Mouse (Mus musculus) heart, adult 11 months (tissue): ENCODE measurements around the gene Apoc2.

ENCODE experiments used
- DNase-seq: peaks from one replicate; pipeline ENCODE4 v3.0.0; 2022

Gene Apoc2

GRCm38 (mm10) chr7:19676662-19677061, 1.1 kb downstream of the Apoc2 start:
- peak; percentile 87 for DNase-seq

GRCm38 (mm10) chr7:19675824-19676223, 1.9 kb downstream of the Apoc2 start:
- peak; percentile 89 for DNase-seq

- peak; percentile 91 for DNase-seq
These were observed 4.5 kb downstream of the Apoc2 start for GRCm38 (mm10) chr7:19673083-19673699.

- DNase-seq: peak; percentile 91
These were observed 6.2 kb downstream of the Apoc2 start for GRCm38 (mm10) chr7:19671511-19671910.

- DNase-seq: peak; percentile 99
These were observed 8.6 kb downstream of the Apoc2 start for GRCm38 (mm10) chr7:19668947-19669721.

- peak; percentile 90 for DNase-seq
These were observed 10.3 kb downstream of the Apoc2 start for GRCm38 (mm10) chr7:19667434-19667833.

GRCm38 (mm10) chr7:19666750-19667149, 11.0 kb downstream of the Apoc2 start:
- DNase-seq: no peak

- DNase-seq: peak; percentile 99
These were observed 12.5 kb downstream of the Apoc2 start, which contains the start of gene Clptm1 for GRCm38 (mm10) chr7:19664955-19665841. Clptm1 (minus strand) TSS chr7:19665033.

GRCm38 (mm10) chr7:19664455-19664954, 13.2 kb downstream of the Apoc2 start:
- DNase-seq: no peak

GRCm38 (mm10) chr7:19663940-19664339, 13.8 kb downstream of the Apoc2 start:
- peak; percentile 91 for DNase-seq

GRCm38 (mm10) chr7:19652614-19653013, 25.1 kb downstream of the Apoc2 start:
- peak; percentile 98 for DNase-seq

GRCm38 (mm10) chr7:19651063-19651786, 26.5 kb downstream of the Apoc2 start:
- no peak for DNase-seq

GRCm38 (mm10) chr7:19641223-19641622, 36.5 kb downstream of the Apoc2 start:
- no peak for DNase-seq

- DNase-seq: peak; percentile 93
These were observed 42.5 kb downstream of the Apoc2 start for GRCm38 (mm10) chr7:19635074-19635827.

GRCm38 (mm10) chr7:19634591-19634990, 43.1 kb downstream of the Apoc2 start:
- DNase-seq: no peak

- peak; percentile 91 for DNase-seq
These were observed 43.9 kb downstream of the Apoc2 start for GRCm38 (mm10) chr7:19633855-19634254.

GRCm38 (mm10) chr7:19633197-19633596, 44.5 kb downstream of the Apoc2 start:
- peak; percentile 91 for DNase-seq

GRCm38 (mm10) chr7:19632720-19633119, 45.0 kb downstream of the Apoc2 start:
- no peak for DNase-seq

- DNase-seq: no peak
These were observed 45.5 kb downstream of the Apoc2 start for GRCm38 (mm10) chr7:19632275-19632674.

GRCm38 (mm10) chr7:19629361-19629734, 48.4 kb downstream of the Apoc2 start, which contains the start of gene Relb:
Relb (minus strand) TSS chr7:19629438.
- peak; percentile 99 for DNase-seq

GRCm38 (mm10) chr7:19628536-19629360, 49.0 kb downstream of the Apoc2 start:
- DNase-seq: peak; percentile 100
